Mouse (Mus musculus): ENCODE measurements around the gene March4.

March4 gene

GRCm38 (mm10) chr1:72380544-72380943, 156.2 kb downstream of the March4 start:
- DNase-seq, result no peak

- no peak for DNase-seq
These were observed 156.9 kb downstream of the March4 start for GRCm38 (mm10) chr1:72379752-72380353.

GRCm38 (mm10) chr1:72378151-72378550, 158.6 kb downstream of the March4 start:
- DNase-seq, result no peak

Data from B cell, adult 2 months (primary cell).